Mouse (Mus musculus) midbrain, embryonic 11.5 days (tissue): ENCODE data around the gene Aff3. TPM values are rescaled to one million over a fixed set of nuclear protein-coding genes. Genes with fewer than 3 reads are reported as not detected.
A peak's percentile ranks its signal among the peaks of the same experiment; 100 is the strongest.

Experiments used
- ATAC-seq: fragments of 200-750 bp; cut with Nextera tagmentation; 2 replicates; pipeline ENCODE4 v1.8.0; 2017; ENCODE audit warnings: moderate TSS enrichment, moderate library complexity; ENCODE audit not compliant: low FRiP score
- DNase-seq: peaks from one replicate; pipeline ENCODE4 v3.0.0; 2015; ENCODE audit warnings: low spot score; ENCODE audit errors: missing footprints
- H3K27ac ChIP-seq: fragments of 300-500 bp; sonication (generic); 2 replicates; pipeline ENCODE4 v1.5.1; 2014; ENCODE audit warnings: low read depth, low read length
- H3K27me3 ChIP-seq: fragments of 300-500 bp; sonication (generic); 2 replicates; pipeline ENCODE4 v1.6.1; 2014; ENCODE audit warnings: mild to moderate bottlenecking, low read length, moderate library complexity, mixed read lengths; ENCODE audit not compliant: control insufficient read depth, insufficient read depth
- H3K36me3 ChIP-seq: fragments of 300-500 bp; sonication (generic); 2 replicates; pipeline ENCODE4 v1.6.1; 2014; ENCODE audit warnings: mild to moderate bottlenecking, low read length, moderate library complexity, mixed read lengths; ENCODE audit not compliant: control insufficient read depth, insufficient read depth
- H3K4me1 ChIP-seq: fragments of 300-500 bp; sonication (generic); 2 replicates; pipeline ENCODE4 v1.6.1; 2014; ENCODE audit warnings: low read length; ENCODE audit not compliant: control insufficient read depth, insufficient read depth
- H3K4me2 ChIP-seq: fragments of 300-500 bp; sonication (generic); 2 replicates; pipeline ENCODE4 v1.6.1; 2014; ENCODE audit warnings: mild to moderate bottlenecking, moderate library complexity
- H3K4me3 ChIP-seq: fragments of 300-500 bp; sonication (generic); 2 replicates; pipeline ENCODE4 v1.5.1; 2014; ENCODE audit warnings: low read depth, low read length
- H3K9ac ChIP-seq: fragments of 300-500 bp; sonication (generic); 2 replicates; pipeline ENCODE4 v1.6.1; 2014; ENCODE audit warnings: low read length
- H3K9me3 ChIP-seq: fragments of 300-500 bp; sonication (generic); 2 replicates; pipeline ENCODE4 v1.6.1; 2016; ENCODE audit warnings: low read length; ENCODE audit not compliant: control insufficient read depth
- WGBS: fragments of 180-500 bp; shearing (Covaris S2); extraction: QIAGEN DNeasy Blood & Tissue Kit; methylation state at CpG from one replicate; pipeline ENCODE4 v1.1.7; 2014; 5-methylcytosine and 5-hydroxymethylcytosine counted together
- polyA plus RNA-seq: library from polyadenylated mRNA; unstranded; fragments of >200 nt; fragmentation: Nextera tagmentation; extraction: Ambion mirVana; gene quantifications from 2 replicates; pipeline ENCODE4 v1.2.1, GENCODE M21; 2014

Gene Aff3
- polyA plus RNA-seq, 1 experiment from 2014 or later, result 16.3 TPM

DNA sequence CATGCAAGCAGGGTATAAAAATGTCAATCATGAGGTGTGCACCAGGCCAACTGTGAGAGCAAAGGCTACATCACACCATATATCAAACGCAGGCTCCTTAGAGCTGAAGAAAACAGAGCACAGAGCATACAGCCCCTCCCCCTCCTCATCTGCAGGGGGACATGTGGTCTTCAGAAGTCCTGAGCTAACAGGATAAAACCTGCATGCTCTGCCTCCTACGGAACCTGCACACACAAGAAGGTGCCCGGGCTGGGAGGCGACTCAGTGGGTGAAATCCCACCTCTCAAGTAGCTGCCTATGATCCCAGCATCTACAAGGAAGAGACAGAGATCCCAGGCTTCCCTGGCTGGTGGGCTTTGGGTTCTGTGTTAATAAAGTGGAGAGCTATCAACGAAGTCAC, 70.0 kb downstream of the Aff3 start:
- 71% methylated on average over 5 of the region's 5 CpGs for WGBS
- H3K27me3 ChIP-seq, result no peaks in the 10 kb centered on the region
- no peak overlapping the region for H3K27ac ChIP-seq
- no peak overlapping the region for H3K4me3 ChIP-seq
- peak; percentile 82 for DNase-seq
- H3K9me3 ChIP-seq, result no peaks in the 10 kb centered on the region
- no peaks in the 10 kb centered on the region for H3K36me3 ChIP-seq
- ATAC-seq, result no peak
- H3K4me2 ChIP-seq, result no peak overlapping the region
- no peak overlapping the region for H3K9ac ChIP-seq
- no peaks in the 10 kb centered on the region for H3K4me1 ChIP-seq

DNA sequence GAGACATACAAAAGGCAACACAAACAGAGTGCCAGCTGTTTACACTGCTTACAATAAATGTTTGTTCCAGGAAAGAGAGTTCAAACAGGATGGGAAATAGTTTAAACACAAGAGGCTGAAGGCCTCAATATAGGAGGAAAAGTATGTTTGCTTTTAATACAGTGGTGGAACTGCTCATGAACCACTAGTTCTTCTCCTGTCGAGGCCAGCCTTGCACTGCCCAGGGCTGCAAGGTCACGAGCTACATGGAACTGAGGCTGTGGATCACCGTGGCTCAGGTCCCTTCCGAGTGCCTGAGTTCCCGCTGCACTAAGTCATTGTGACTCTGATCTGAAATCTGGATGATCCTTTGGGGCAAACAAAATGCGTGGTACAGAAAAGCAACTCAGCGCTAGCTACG, 73.6 kb downstream of the Aff3 start:
- Histone ChIP-seq H3K4me3 (no peak overlapping the region), H3K4me2 (no peak overlapping the region), H3K9me3 (no peaks in the 10 kb centered on the region), H3K4me1 (no peaks in the 10 kb centered on the region), H3K9ac (no peak overlapping the region), H3K27ac (no peak overlapping the region), H3K27me3 (no peaks in the 10 kb centered on the region), H3K36me3 (no peaks in the 10 kb centered on the region)
- no peak for ATAC-seq
- 82% methylated on average over 8 of the region's 8 CpGs for WGBS
- DNase-seq, result peak; percentile 83

DNA sequence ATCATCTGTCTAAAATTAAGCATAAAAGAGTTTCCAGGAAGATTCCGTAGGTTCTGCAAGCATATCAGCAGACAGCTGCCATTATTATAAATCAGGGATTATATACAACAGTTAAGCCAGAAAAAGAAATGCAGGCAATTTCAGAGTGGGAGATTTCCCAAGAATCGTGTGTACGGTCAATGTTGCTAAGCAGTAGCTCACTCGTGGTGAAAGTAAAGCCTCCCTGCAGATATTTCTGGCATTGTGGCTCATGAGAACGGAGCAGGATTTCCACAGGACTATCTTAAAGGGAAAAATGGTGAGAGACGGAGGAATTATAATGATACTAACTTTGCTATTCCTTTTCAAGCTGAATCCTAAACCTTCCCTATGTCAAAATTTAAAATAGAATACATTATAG, 76.0 kb downstream of the Aff3 start:
- H3K36me3 ChIP-seq, result no peaks in the 10 kb centered on the region
- no peak overlapping the region for H3K9ac ChIP-seq
- WGBS, result 88% methylated on average over 6 of the region's 6 CpGs
- no peaks in the 10 kb centered on the region for H3K27me3 ChIP-seq
- H3K4me2 ChIP-seq, result no peak overlapping the region
- no peak for ATAC-seq
- no peaks in the 10 kb centered on the region for H3K9me3 ChIP-seq
- no peak for DNase-seq
- H3K4me1 ChIP-seq, result no peaks in the 10 kb centered on the region
- H3K4me3 ChIP-seq, result no peak overlapping the region
- H3K27ac ChIP-seq, result no peak overlapping the region

DNA sequence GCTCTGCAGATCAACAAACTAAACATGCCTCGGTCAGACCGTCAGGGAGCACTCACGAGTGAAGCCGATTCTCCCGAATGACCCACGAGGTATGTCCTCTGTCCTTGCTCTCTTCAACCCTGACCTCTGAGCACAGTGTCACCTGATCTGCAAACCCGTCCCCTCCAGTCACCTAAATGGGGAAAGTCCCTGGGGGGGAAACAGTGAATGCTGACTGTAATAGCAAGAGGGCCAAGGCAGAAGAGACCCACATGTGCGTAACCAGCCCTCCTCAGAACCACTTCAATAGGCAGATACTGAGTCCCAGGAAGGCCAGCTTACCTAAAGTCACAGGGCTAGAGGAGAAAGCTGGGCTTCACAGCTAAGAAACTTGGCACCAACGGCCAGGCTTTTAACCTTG, 82.4 kb downstream of the Aff3 start:
- no peak overlapping the region for H3K4me2 ChIP-seq
- H3K4me3 ChIP-seq, result no peak overlapping the region
- no peak overlapping the region for H3K9ac ChIP-seq
- DNase-seq, result peak; percentile 26
- WGBS, result 86% methylated on average over 9 of the region's 9 CpGs
- H3K4me1 ChIP-seq, result no peaks in the 10 kb centered on the region
- no peak overlapping the region for H3K27ac ChIP-seq
- no peaks in the 10 kb centered on the region for H3K36me3 ChIP-seq
- no peaks in the 10 kb centered on the region for H3K27me3 ChIP-seq
- no peaks in the 10 kb centered on the region for H3K9me3 ChIP-seq
- no peak for ATAC-seq

DNA sequence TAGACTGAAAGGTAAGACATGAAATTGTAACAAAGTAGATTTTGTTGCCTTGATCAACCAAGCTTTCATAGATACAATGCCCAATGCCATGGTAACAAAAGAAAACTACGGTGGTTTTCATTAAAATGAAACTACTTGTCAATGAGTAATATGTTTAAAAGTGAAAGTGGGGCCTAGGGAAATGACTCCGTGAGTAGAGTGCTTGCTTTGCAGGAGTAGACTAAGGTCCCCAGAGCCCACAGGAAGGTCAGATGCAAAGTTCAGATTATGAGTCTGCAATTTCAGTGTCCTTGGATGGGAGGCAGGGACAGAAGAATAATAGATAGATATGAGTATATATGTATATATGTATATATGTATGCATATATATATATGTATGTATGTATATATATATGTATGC, 84.2 kb downstream of the Aff3 start:
- DNase-seq, result no peak
- Histone ChIP-seq H3K9ac (no peak overlapping the region), H3K4me1 (no peaks in the 10 kb centered on the region), H3K4me2 (no peak overlapping the region), H3K36me3 (no peaks in the 10 kb centered on the region), H3K27me3 (no peaks in the 10 kb centered on the region), H3K9me3 (no peaks in the 10 kb centered on the region), H3K27ac (no peak overlapping the region), H3K4me3 (no peak overlapping the region)
- no peak for ATAC-seq
- 97% methylated on average over 2 of the region's 2 CpGs for WGBS

DNA sequence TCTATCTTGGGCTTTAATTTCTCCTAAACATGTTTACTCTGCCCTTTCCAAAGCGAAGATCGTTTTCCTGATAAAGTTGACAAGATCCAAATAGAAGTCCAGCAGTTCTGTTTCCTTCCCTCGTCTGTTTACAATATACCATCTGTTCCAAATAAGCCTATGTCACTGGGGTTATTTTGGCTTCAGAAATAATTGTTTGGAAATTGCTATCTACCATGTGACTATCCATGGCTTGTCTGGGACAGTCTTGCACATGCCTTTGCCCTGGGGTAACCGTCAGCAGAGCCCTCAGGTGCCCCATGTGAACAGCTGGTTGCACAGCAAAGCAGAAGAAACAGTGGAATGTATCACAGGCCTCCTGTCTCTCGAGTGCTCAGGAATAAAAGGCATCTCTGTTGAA, 86.4 kb downstream of the Aff3 start:
- Histone ChIP-seq H3K4me3 (no peak overlapping the region), H3K4me2 (no peak overlapping the region), H3K4me1 (no peaks in the 10 kb centered on the region), H3K36me3 (no peaks in the 10 kb centered on the region), H3K27ac (no peak overlapping the region), H3K9ac (no peak overlapping the region), H3K9me3 (no peaks in the 10 kb centered on the region), H3K27me3 (no peaks in the 10 kb centered on the region)
- WGBS, result 75% methylated on average over 5 of the region's 5 CpGs
- ATAC-seq (no peak), DNase-seq (peak; percentile 51)

DNA sequence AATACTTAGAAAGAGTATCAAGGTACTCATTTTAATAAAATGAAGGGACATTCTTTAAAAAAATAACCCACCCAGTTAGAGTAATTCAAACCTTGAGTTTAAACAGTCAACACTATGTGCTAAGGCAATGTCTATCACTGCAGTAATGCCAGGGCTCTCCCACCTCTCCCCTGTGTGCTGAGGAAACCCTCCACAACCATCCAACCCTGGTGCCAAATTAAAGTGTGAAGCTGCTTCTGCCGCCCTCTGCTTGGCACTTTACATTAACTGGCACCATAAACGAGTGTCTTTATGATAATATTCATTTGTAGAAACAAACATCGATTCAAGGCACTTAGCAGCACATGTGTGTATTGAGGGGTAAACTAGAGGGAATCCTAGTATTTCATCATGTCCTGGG, 97.0 kb downstream of the Aff3 start:
- 82% methylated on average over 3 of the region's 3 CpGs for WGBS
- Histone ChIP-seq H3K9me3 (no peaks in the 10 kb centered on the region), H3K9ac (no peak overlapping the region), H3K4me3 (no peak overlapping the region), H3K4me1 (peaks cover 25% of the 10 kb centered on the region), H3K4me2 (no peak overlapping the region), H3K27me3 (no peaks in the 10 kb centered on the region), H3K27ac (no peak overlapping the region), H3K36me3 (no peaks in the 10 kb centered on the region)
- peak; percentile 78 for DNase-seq
- ATAC-seq, result no peak

DNA sequence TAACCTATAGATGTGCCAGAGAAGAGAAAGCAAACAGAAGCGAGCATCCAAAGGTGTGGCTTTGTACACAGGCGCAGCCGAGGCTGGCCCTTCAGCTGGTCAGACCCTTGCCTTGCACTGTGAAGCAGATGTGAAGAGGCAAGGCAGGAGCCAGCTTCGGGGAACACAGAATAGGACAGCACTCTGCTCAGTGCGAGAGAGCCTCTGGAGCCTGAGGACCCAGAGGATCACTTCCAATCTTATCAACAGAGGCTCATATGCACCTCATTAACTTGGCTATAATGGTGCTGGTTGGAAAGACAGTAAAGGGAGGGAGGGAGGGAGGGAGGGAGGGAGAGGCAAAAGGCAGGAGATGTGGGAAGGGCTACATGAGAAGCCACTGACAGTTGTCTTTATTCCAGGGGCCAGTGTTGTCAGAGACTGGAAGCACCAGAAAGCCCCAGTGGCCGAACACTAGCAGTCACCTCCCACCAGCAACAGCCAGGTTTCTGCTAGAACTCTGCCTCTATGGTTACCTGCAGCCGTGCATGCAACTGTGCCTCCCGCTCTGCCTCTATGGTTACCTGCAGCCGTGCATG, 98.6 kb downstream of the Aff3 start:
- Histone ChIP-seq H3K4me2 (peak overlapping the region; percentile 30; the same call in 1 of the 2 replicates), H3K9me3 (no peaks in the 10 kb centered on the region), H3K36me3 (no peaks in the 10 kb centered on the region), H3K4me1 (peaks cover 37% of the 10 kb centered on the region), H3K27ac (peak overlapping the region; percentile 78), H3K27me3 (no peaks in the 10 kb centered on the region), H3K9ac (peak overlapping the region; percentile 11), H3K4me3 (no peak overlapping the region)
- DNase-seq (peak; percentile 83), ATAC-seq (peak; percentile 62)
- 31% methylated on average over 8 of the region's 9 CpGs for WGBS

DNA sequence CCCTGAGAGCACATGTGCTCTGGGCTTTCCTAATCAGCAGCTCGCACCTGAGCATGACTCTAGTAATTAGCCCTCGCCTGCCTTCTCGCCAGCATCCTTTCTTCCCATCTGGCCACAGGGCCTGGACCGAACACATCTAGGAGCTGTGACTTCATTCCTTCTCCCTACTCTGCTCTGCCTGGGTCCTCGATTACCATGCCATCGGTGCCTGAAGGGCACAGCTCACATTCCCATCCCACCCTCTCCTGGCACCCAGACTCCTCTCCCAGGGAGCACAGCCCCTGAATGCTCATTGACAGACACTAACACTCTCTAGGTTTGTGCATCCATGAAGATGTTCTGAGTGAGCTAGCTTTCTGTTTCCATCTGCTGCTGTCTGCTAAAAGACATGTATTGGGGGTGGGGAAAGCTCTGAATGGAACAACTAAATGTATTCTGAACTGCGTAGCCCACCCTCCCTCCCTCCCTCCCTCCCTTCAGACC, 99.4 kb downstream of the Aff3 start:
- H3K4me3 ChIP-seq, result no peak overlapping the region
- H3K36me3 ChIP-seq, result no peaks in the 10 kb centered on the region
- H3K9ac ChIP-seq, result 0 out of 2 replicates have a peak overlapping the region, but pooled peaks have one; percentile 49
- peaks cover 37% of the 10 kb centered on the region for H3K4me1 ChIP-seq
- no peaks in the 10 kb centered on the region for H3K9me3 ChIP-seq
- peak; percentile 87 for DNase-seq
- peak; percentile 57 for ATAC-seq
- WGBS, result 52% methylated on average over 7 of the region's 7 CpGs
- peak overlapping the region; percentile 30; the same call in 1 of the 2 replicates for H3K4me2 ChIP-seq
- H3K27ac ChIP-seq, result peak overlapping the region; percentile 78
- no peaks in the 10 kb centered on the region for H3K27me3 ChIP-seq
